Mouse (Mus musculus) limb, embryonic 15.5 days (tissue): Measurements from ENCODE around the gene Sv2c. TPM values are rescaled to one million over a fixed set of nuclear protein-coding genes. Genes with fewer than 3 reads are reported as not detected.

Source experiments
- ATAC-seq: fragments of 200-750 bp; cut with Nextera tagmentation; 2 replicates; pipeline ENCODE4 v1.8.0; 2017; ENCODE audit warnings: low read depth, moderate TSS enrichment; ENCODE audit not compliant: insufficient number of reproducible peaks, low FRiP score, low TSS enrichment
- H3K27ac ChIP-seq: fragments of 300-500 bp; sonication (generic); 2 replicates; pipeline ENCODE4 v1.5.1; 2015; ENCODE audit warnings: moderate library complexity, mild to moderate bottlenecking, inconsistent platforms
- H3K27me3 ChIP-seq: fragments of 300-500 bp; sonication (generic); 2 replicates; pipeline ENCODE4 v1.6.1; 2015; ENCODE audit warnings: inconsistent platforms
- H3K36me3 ChIP-seq: fragments of 300-500 bp; sonication (generic); 2 replicates; pipeline ENCODE4 v1.6.1; 2015; ENCODE audit warnings: inconsistent platforms
- H3K4me1 ChIP-seq: fragments of 300-500 bp; sonication (generic); 2 replicates; pipeline ENCODE4 v1.6.1; 2015; ENCODE audit warnings: inconsistent platforms
- H3K4me2 ChIP-seq: fragments of 300-500 bp; sonication (generic); 2 replicates; pipeline ENCODE4 v1.6.1; 2015; ENCODE audit warnings: mild to moderate bottlenecking, inconsistent platforms
- H3K4me3 ChIP-seq: fragments of 300-500 bp; sonication (generic); 2 replicates; pipeline ENCODE4 v1.5.1; 2015; ENCODE audit warnings: mild to moderate bottlenecking, inconsistent platforms
- H3K9ac ChIP-seq: fragments of 300-500 bp; sonication (generic); 2 replicates; pipeline ENCODE4 v1.6.1; 2015; ENCODE audit warnings: inconsistent platforms
- H3K9me3 ChIP-seq: fragments of 300-500 bp; sonication (generic); 2 replicates; pipeline ENCODE4 v1.6.1; 2016; ENCODE audit warnings: inconsistent platforms
- WGBS: fragments of 180-500 bp; shearing (Covaris S2); methylation state at CpG from one replicate; pipeline ENCODE4 v1.1.7; 2015; 5-methylcytosine and 5-hydroxymethylcytosine counted together
- polyA plus RNA-seq: library from polyadenylated mRNA; unstranded; fragments of >200 nt; fragmentation: Nextera tagmentation; extraction: Ambion mirVana; gene quantifications from 2 replicates; pipeline ENCODE4 v1.2.1, GENCODE M21; 2015

Gene Sv2c
- polyA plus RNA-seq, 1 experiment from 2014 or later = 1.3 TPM

- Histone ChIP-seq H3K4me3 (no peak overlapping the region), H3K4me2 (no peak overlapping the region), H3K9ac (no peak overlapping the region), H3K27me3 (no peaks in the 10 kb centered on the region), H3K4me1 (no peaks in the 10 kb centered on the region), H3K36me3 (no peaks in the 10 kb centered on the region), H3K9me3 (no peaks in the 10 kb centered on the region), H3K27ac (no peak overlapping the region)
- WGBS = 81% methylated on average over 9 of the region's 9 CpGs
- no peak for ATAC-seq
Measured at GRCm38 (mm10) chr13:95918624-95919284, 213.6 kb downstream of the Sv2c start.

GRCm38 (mm10) chr13:95913046-95913406 is 219.4 kb downstream of the Sv2c start:
- 83% methylated on average over 2 of the region's 2 CpGs for WGBS

GRCm38 (mm10) chr13:95912157-95913045 is 220.0 kb downstream of the Sv2c start:
- 67% methylated on average over 11 of the region's 11 CpGs for WGBS
- H3K27ac ChIP-seq = no peak overlapping the region
- no peaks in the 10 kb centered on the region for H3K36me3 ChIP-seq
- 0 out of 2 replicates have a peak, but pooled peaks cover 3% of the 10 kb centered on the region for H3K4me1 ChIP-seq
- no peaks in the 10 kb centered on the region for H3K9me3 ChIP-seq
- no peak for ATAC-seq
- H3K27me3 ChIP-seq = no peaks in the 10 kb centered on the region
- H3K4me3 ChIP-seq = no peak overlapping the region
- H3K4me2 ChIP-seq = no peak overlapping the region
- H3K9ac ChIP-seq = no peak overlapping the region

More at GRCm38 (mm10) chr13:95913046-95913406, 219.4 kb downstream of the Sv2c start:
- no peaks in the 10 kb centered on the region for H3K36me3 ChIP-seq
- H3K27me3 ChIP-seq = no peaks in the 10 kb centered on the region
- H3K9ac ChIP-seq = no peak overlapping the region
- no peaks in the 10 kb centered on the region for H3K9me3 ChIP-seq
- ATAC-seq = no peak
- 0 out of 2 replicates have a peak, but pooled peaks cover 3% of the 10 kb centered on the region for H3K4me1 ChIP-seq
- no peak overlapping the region for H3K4me3 ChIP-seq
- no peak overlapping the region for H3K27ac ChIP-seq
- H3K4me2 ChIP-seq = no peak overlapping the region

- Histone ChIP-seq H3K36me3 (no peaks in the 10 kb centered on the region), H3K27ac (no peak overlapping the region), H3K9me3 (no peaks in the 10 kb centered on the region), H3K9ac (no peak overlapping the region), H3K4me3 (no peak overlapping the region), H3K4me2 (no peak overlapping the region), H3K27me3 (no peaks in the 10 kb centered on the region), H3K4me1 (0 out of 2 replicates have a peak, but pooled peaks cover 3% of the 10 kb centered on the region)
- WGBS = 75% methylated on average over 9 of the region's 9 CpGs
- no peak for ATAC-seq
Measured at GRCm38 (mm10) chr13:95910270-95910669, 222.1 kb downstream of the Sv2c start.

GRCm38 (mm10) chr13:95909244-95909643 is 223.1 kb downstream of the Sv2c start:
- Histone ChIP-seq H3K27me3 (no peaks in the 10 kb centered on the region), H3K4me2 (no peak overlapping the region), H3K4me1 (0 out of 2 replicates have a peak, but pooled peaks cover 3% of the 10 kb centered on the region), H3K9ac (no peak overlapping the region), H3K36me3 (no peaks in the 10 kb centered on the region), H3K9me3 (no peaks in the 10 kb centered on the region), H3K27ac (no peak overlapping the region), H3K4me3 (no peak overlapping the region)
- WGBS = 82% methylated on average over 2 of the region's 2 CpGs
- no peak for ATAC-seq

Other genes starting within 250 kb of the Sv2c start
- gene Iqgap2, start 240.7 kb downstream of the Sv2c start, polyA plus RNA-seq = 8.0 and 9.6 TPM in 2 replicates
- 17.0 and 17.4 TPM in 2 replicates for gene Gm20075, start 51.2 kb downstream of the Sv2c start, polyA plus RNA-seq
- gene Gm17190, start 50.5 kb downstream of the Sv2c start, polyA plus RNA-seq = not detected in 2 replicates